Mouse (Mus musculus) cortical plate, adult 2 months (tissue): ENCODE data around the gene Exoc2. TPM values are rescaled to one million over a fixed set of nuclear protein-coding genes. Genes with fewer than 3 reads are reported as not detected.

Experiments
- H3K27ac ChIP-seq: fragments of 200-500 bp; 2 replicates; pipeline ENCODE4 v1.5.1; 2012; ENCODE audit warnings: low read length, control low read depth, inconsistent platforms; ENCODE audit not compliant: insufficient read depth
- H3K4me1 ChIP-seq: fragments of 200-500 bp; 2 replicates; pipeline ENCODE4 v1.6.1; 2011; ENCODE audit warnings: low read length; ENCODE audit not compliant: control insufficient read depth, insufficient read depth
- H3K4me3 ChIP-seq: fragments of 200-500 bp; 2 replicates; pipeline ENCODE4 v1.5.1; 2011; ENCODE audit warnings: mild to moderate bottlenecking, low read length, control low read depth; ENCODE audit not compliant: insufficient read depth
- CTCF ChIP-seq: fragments of 200-500 bp; IDR thresholded peaks from 2 replicates; pipeline ENCODE4 v1.5.1; 2011; ENCODE audit warnings: mild to moderate bottlenecking, control low read depth, low read length; ENCODE audit not compliant: insufficient read depth; ENCODE audit errors: extremely low read depth
- POLR2A ChIP-seq: fragments of 200-500 bp; IDR thresholded peaks from 2 replicates; pipeline ENCODE4 v1.6.1; 2011; ENCODE audit warnings: mild to moderate bottlenecking, low read length, control low read depth; ENCODE audit not compliant: insufficient read depth; ENCODE audit errors: extremely low read depth
- polyA plus RNA-seq: library from polyadenylated mRNA; depleted of rRNA; stranded (reverse); fragments of >200 nt; gene quantifications from 2 replicates; pipeline ENCODE4 v1.2.3, GENCODE M21; 2012

Gene Exoc2
- polyA plus RNA-seq, 1 experiment = 26.6 TPM

GRCm38 (mm10) chr13:30840700-30841099 lies 133.2 kb downstream of the Exoc2 start:
- no peaks in the 10 kb centered on the region for H3K4me1 ChIP-seq
- TF ChIP-seq CTCF (no peak), POLR2A (no peak)
- no peak overlapping the region for H3K4me3 ChIP-seq
- no peak overlapping the region for H3K27ac ChIP-seq

DNA sequence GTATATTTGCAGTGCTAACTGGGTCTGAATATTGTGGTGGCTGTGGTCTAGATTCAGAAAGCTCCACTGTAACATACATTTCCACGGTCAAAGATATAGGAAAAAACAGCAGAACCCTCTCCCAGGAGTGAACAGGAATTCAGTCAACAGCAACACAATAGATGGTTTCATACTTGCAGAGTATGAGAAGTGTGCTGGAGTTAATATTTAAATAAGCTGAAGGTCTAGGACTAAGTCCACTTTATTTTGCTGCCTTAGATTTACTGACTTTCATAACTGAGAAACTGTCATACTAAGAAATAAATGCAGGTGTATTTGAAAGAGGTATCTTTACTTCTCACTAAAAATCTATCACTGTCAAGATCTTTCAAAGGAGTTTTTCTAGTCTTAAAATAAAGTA lies 137.6 kb downstream of the Exoc2 start:
- no peak overlapping the region for H3K27ac ChIP-seq
- H3K4me3 ChIP-seq = no peak overlapping the region
- H3K4me1 ChIP-seq = no peaks in the 10 kb centered on the region; the same call in none of the 2 replicates
- TF ChIP-seq POLR2A = no peak

- TF ChIP-seq CTCF (no peak), POLR2A (no peak)
- Histone ChIP-seq H3K27ac (no peak overlapping the region), H3K4me1 (no peaks in the 10 kb centered on the region; the same call in none of the 2 replicates)
These were observed 139.0 kb downstream of the Exoc2 start for GRCm38 (mm10) chr13:30834859-30835258.

GRCm38 (mm10) chr13:30834349-30834748 lies 139.5 kb downstream of the Exoc2 start:
- H3K27ac ChIP-seq = no peak overlapping the region
- TF ChIP-seq CTCF (no peak), POLR2A (no peak)
- H3K4me1 ChIP-seq = no peaks in the 10 kb centered on the region; the same call in none of the 2 replicates
- H3K4me3 ChIP-seq = no peak overlapping the region

More at GRCm38 (mm10) chr13:30834859-30835258, 139.0 kb downstream of the Exoc2 start:
- H3K4me3 ChIP-seq = no peak overlapping the region

GRCm38 (mm10) chr13:30833476-30834149 lies 140.3 kb downstream of the Exoc2 start:
- Histone ChIP-seq H3K27ac (no peak overlapping the region), H3K4me1 (no peaks in the 10 kb centered on the region; the same call in none of the 2 replicates), H3K4me3 (no peak overlapping the region)
- no peak for TF ChIP-seq CTCF
- TF ChIP-seq POLR2A = no peak

DNA sequence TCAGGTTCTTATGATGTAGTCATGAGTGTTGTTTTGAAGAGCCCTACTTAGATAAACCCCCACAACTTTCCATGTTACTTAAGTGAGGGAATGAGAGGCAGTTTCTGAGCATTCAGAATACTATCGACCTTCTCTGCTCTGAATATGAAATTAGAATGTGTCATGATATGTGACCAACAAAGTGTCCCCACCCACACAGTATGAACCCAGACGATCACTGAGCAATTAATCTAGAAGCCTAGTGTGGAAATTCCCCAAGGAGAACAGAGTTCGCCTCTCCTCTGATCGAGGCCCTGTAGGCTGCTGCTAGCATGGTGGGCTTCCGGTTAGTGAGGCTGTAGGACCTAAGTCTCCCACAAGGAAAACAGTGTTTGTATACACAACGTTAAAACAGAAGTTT lies 142.5 kb downstream of the Exoc2 start:
- TF ChIP-seq CTCF (no peak), POLR2A (no peak)
- no peak overlapping the region for H3K4me3 ChIP-seq
- no peaks in the 10 kb centered on the region; the same call in none of the 2 replicates for H3K4me1 ChIP-seq
- H3K27ac ChIP-seq = no peak overlapping the region

DNA sequence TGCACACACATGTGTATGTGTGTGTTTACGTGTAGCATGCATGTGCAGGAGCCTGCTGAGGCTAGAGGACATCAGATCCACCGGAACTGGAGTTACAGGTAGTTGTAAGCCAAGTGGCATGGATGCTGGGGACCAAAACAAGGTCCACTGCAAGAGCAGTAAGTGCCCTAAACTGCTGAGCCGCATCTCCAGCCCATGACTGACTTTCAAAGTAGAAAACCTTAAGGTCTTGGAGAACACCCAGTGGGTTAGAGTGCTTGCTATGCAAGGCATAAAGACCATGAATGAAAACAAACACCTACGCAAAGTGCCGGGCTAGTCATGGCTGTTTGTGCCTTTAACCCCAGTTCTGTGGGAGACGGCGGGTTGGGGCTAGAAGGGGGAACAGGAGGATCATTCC lies 147.4 kb downstream of the Exoc2 start:
- no peak overlapping the region for H3K27ac ChIP-seq
- no peak overlapping the region for H3K4me3 ChIP-seq
- no peaks in the 10 kb centered on the region for H3K4me1 ChIP-seq
- no peak for TF ChIP-seq CTCF
- TF ChIP-seq POLR2A = no peak

DNA sequence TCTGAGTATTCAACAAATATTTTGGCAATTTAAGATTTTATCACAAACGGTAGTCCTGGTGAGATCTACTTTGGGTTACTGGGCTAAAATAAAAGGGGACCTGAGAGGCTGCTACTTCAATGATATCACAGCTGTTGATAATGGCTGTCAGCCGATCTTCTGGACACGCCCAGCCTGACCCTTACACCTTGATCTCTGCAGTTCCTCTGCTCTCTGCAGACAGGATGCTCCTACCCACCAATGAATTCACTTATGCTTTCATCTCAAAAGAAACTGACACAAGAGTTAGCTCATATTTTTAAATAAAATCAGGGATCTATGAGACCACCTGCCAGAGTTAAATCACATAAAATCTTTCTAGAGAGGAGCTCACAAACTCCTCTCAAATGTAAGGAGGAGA lies 149.0 kb downstream of the Exoc2 start:
- Histone ChIP-seq H3K4me1 (no peaks in the 10 kb centered on the region), H3K4me3 (no peak overlapping the region), H3K27ac (no peak overlapping the region)
- TF ChIP-seq CTCF = no peak
- TF ChIP-seq POLR2A = no peak

- Histone ChIP-seq H3K27ac (no peak overlapping the region), H3K4me3 (no peak overlapping the region), H3K4me1 (no peaks in the 10 kb centered on the region)
- TF ChIP-seq CTCF = no peak
- no peak for TF ChIP-seq POLR2A
These were observed 153.3 kb downstream of the Exoc2 start for GRCm38 (mm10) chr13:30820555-30820954.

GRCm38 (mm10) chr13:30819891-30820290 lies 154.0 kb downstream of the Exoc2 start:
- H3K27ac ChIP-seq = no peak overlapping the region
- no peak for TF ChIP-seq CTCF
- TF ChIP-seq POLR2A = no peak
- H3K4me1 ChIP-seq = no peaks in the 10 kb centered on the region
- H3K4me3 ChIP-seq = no peak overlapping the region
